Mouse (Mus musculus): Measurements from ENCODE around the gene Vat1.
"Not testable (repeated sequence)": the region's sequence is repeated elsewhere in the genome, so short reads cannot be mapped to it uniquely, and the experiment has no call there.

Gene Vat1

DNA sequence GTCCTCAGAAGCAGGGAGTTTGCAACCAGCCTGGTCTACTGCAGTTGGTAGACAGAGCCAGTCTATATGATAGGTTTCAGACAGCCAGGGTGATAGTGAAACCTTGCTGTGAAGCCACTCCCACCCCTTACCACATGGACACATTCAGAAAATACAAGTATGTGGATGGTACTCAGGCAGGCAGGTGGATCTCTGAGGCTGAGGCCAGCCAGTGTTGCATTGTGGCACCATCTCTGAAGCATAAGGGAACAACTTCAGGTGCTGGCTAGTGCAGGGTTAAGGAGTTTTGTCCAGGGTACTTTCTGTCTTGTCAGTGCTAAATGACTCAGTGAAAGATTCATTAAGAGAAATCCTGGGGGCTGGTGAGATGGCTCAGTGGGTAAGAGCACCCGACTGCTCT, 19.7 kb downstream of the Vat1 start:
- intact Hi-C loops (cut with DNase I) = no loop called here

DNA sequence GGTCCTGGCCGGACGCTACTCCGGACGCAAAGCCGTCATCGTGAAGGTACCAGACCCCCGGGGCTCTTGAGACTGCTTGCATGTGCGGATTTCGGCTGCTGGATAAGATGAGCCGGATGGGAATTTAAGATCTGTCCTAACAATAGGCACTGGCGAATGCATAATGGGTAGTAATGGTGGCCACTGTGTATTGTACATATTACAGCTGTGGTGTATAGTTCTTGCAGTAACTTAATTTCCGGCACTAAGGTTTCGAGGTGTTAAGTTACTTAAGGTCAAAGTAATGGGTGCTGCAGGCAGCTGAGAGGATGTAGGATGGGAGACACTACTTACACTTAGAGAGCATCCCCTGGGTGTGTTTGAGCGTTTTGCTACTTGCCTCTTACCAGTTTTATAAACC, 23.3 kb downstream of the Vat1 start:
- intact Hi-C loops (cut with DNase I) = no loop called here

- intact Hi-C loops (cut with DNase I) = no loop called here
Observed at GRCm38 (mm10) chr11:101442127-101442693, 23.8 kb downstream of the Vat1 start, which contains the start of gene Rpl27. Gene Rpl27 (plus strand): TSS chr11:101442298.

GRCm38 (mm10) chr11:101441450-101442126, 24.4 kb downstream of the Vat1 start:
- intact Hi-C loops (cut with DNase I) = not testable (repeated sequence)

GRCm38 (mm10) chr11:101438006-101438405, 28.0 kb downstream of the Vat1 start:
- intact Hi-C loops (cut with DNase I) = not testable (repeated sequence)

- intact Hi-C loops (cut with DNase I) = no loop called here
Observed at GRCm38 (mm10) chr11:101436916-101437315, 29.1 kb downstream of the Vat1 start.

DNA sequence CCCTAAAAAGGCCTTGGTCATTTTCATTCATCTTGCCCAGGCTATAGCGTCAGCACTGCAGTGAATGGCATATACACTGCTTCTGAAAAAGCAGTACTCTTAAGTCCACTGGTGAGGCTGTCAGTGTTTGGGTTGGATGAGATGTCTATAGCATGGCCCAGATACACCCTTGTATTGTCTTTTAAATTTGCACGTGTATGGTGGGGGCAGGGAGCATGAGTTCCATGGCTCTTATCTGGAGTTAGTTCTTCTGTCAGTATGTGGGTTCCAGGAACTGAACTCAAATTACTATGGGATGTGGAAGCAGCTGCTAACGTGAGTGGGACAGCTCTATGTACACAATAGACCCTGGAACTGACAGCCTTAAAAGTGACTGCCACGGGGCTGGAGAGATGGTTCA, 30.2 kb downstream of the Vat1 start:
- intact Hi-C loops (cut with DNase I) = no loop called here

- intact Hi-C loops (cut with DNase I) = no loop called here
Observed at GRCm38 (mm10) chr11:101433396-101433795, 32.6 kb downstream of the Vat1 start.

DNA sequence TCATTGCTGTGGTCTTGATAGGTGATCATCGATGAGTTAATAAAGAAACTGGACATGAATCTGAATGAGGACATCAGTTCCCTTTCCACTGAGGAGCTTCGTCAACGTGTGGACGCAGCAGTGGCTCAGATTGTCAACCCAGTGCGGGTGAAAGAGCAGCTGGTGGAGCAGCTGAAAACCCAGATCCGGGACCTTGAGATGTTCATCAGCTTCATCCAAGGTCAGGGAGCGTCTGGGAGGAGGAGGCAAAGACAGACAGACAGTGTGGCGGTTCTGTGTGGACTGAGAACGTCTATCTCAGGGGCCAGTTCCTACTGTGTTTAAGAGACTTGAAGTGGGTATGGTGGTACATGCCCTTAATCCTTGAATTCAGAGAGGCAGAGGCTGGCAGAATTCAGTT, 34.7 kb downstream of the Vat1 start:
- intact Hi-C loops (cut with DNase I) = no loop called here

DNA sequence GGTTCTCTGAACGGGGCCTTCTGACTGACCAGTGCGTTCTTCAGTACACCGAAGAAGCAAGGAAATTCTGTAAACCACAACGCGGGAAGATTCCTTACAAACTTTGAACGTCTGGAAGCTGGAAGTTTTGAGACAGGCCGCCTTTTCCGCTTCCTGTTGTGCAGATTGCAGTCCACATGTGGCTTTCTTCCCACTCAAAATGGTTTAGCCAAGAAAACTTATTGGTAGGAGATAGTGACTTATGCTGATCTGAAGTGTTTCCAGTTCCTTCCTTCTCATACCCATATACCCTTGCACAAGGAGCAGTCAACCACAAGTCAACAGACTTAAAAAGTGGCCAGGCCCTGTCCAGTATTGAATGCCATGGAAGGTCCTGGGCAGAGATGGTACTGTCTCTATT, 39.9 kb downstream of the Vat1 start:
- intact Hi-C loops (cut with DNase I) = no loop called here

GRCm38 (mm10) chr11:101424925-101425813, 40.9 kb downstream of the Vat1 start, which contains the start of the genes Rundc1 and Ptges3l:
Gene Rundc1 (plus strand): TSS chr11:101425085.
Gene Ptges3l (minus strand): TSS chr11:101425333.
- intact Hi-C loops (cut with DNase I) = no loop called here

GRCm38 (mm10) chr11:101424105-101424851, 41.8 kb downstream of the Vat1 start, which contains the start of gene Gm27029:
Gene Gm27029 (minus strand): TSS chr11:101424796.
- intact Hi-C loops (cut with DNase I) = no loop called here

DNA sequence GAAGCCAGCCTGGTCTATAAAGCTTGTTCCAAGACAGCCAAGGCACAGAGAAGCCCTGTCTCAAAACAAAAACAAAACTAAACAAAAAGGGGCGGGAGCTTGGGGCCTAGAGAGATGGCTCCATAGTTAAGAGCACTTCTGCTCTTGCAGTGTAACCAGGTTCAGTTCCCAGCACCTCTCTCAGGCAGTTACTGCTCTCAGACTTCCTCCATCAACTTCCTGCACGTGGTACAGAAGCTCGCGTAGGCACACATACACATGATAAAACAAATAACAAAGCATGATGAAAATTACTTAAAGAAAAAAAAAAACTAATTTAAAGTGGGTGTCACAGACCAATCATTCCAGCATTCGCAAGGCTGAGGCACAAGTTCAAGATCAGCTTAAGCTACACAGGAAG, 45.9 kb downstream of the Vat1 start:
- intact Hi-C loops (cut with DNase I) = no loop called here

DNA sequence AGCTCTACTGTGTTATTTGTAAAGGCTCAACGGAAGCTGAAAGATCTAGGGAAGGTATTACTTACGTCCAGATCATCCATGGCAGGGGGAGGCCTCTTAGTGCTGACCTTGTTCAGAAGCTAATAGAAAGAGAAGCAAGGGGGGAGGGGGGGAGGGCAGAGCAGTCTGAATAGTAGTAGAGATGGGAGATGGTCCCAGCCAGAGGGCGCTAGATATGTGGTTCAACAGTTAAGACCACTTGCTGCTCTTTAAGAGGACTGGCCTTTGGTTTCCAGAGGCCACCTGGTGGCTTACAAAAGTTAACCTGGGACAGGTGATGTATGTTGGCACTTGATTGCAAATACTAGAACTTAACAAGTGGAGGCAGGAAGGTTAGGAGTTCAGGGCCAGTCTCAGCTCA, 46.4 kb downstream of the Vat1 start:
- intact Hi-C loops (cut with DNase I) = no loop called here

GRCm38 (mm10) chr11:101418991-101419390, 47.0 kb downstream of the Vat1 start:
- intact Hi-C loops (cut with DNase I) = no loop called here

- intact Hi-C loops (cut with DNase I) = no loop called here
Observed at GRCm38 (mm10) chr11:101417101-101417855, 48.8 kb downstream of the Vat1 start, which contains the start of gene Aarsd1. Gene Aarsd1 (minus strand): TSS chr11:101417615.

GRCm38 (mm10) chr11:101416433-101417100, 49.5 kb downstream of the Vat1 start:
- intact Hi-C loops (cut with DNase I) = no loop called here

GRCm38 (mm10) chr11:101415306-101415705, 50.7 kb downstream of the Vat1 start:
- intact Hi-C loops (cut with DNase I) = no loop called here
